Mouse (Mus musculus): Measurements from ENCODE around the gene Elof1. TPM values are rescaled to one million over a fixed set of nuclear protein-coding genes. Genes with fewer than 3 reads are reported as not detected.

Gene Elof1
- polyA plus RNA-seq, 1 experiment from 2014 or later = 177 TPM

GRCm38 (mm10) chr9:22116086-22116485, 886 bp downstream of the Elof1 start:
- Histone ChIP-seq H3K4me2 (replicated peaks) (peak overlapping the region; percentile 84), H3K4me1 (peaks cover 21% of the 10 kb centered on the region), H3K27ac (peak overlapping the region; percentile 70; the same call in 1 of the 2 replicates), H3K9ac (peak overlapping the region; percentile 88), H3K9me3 (replicated peaks) (no peaks in the 10 kb centered on the region), H3K4me3 (peak overlapping the region; percentile 87), H3K36me3 (peaks cover 31% of the 10 kb centered on the region), H3K27me3 (no peaks in the 10 kb centered on the region)
- ATAC-seq (ENCODE audit: low FRiP score) = no peak
- 21% methylated on average over 15 of the region's 15 CpGs for WGBS

GRCm38 (mm10) chr9:22115635-22116034, 1.3 kb downstream of the Elof1 start:
- no peaks in the 10 kb centered on the region for H3K9me3 ChIP-seq (replicated peaks)
- no peaks in the 10 kb centered on the region for H3K27me3 ChIP-seq
- no peak overlapping the region for H3K27ac ChIP-seq
- H3K4me1 ChIP-seq = peaks cover 21% of the 10 kb centered on the region
- H3K4me3 ChIP-seq = peak overlapping the region; percentile 87
- ATAC-seq (ENCODE audit: low FRiP score) = no peak
- H3K9ac ChIP-seq = peak overlapping the region; percentile 88
- WGBS = 88% methylated on average over 4 of the region's 4 CpGs
- H3K4me2 ChIP-seq (replicated peaks) = peak overlapping the region; percentile 84
- H3K36me3 ChIP-seq = peaks cover 35% of the 10 kb centered on the region

DNA sequence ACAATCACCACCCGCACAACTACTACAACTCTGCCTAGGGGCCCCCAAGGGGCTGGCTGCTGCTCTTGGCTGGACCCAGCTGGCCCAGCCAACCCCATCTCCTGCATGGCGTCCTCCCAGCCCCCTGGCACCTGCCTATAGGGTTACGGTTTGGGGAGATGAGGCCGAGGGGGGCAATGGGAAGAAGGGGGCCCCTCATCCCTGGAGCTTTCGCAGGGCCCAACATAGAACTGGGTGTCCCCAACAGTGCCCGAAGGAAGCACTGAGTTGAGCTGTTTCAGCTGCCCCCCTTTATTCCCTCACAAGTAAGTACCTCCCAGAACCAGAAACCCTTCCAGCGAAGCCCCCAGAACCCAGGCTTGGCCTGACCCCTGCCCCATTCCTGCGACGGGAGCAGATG, 8.8 kb downstream of the Elof1 start:
- H3K4me2 ChIP-seq (replicated peaks) = no peak overlapping the region
- H3K4me1 ChIP-seq = no peaks in the 10 kb centered on the region
- H3K9me3 ChIP-seq (replicated peaks) = no peaks in the 10 kb centered on the region
- H3K36me3 ChIP-seq = peaks cover 39% of the 10 kb centered on the region
- no peak overlapping the region for H3K9ac ChIP-seq
- ATAC-seq (ENCODE audit: low FRiP score) = no peak; the same call in 1 of the 2 replicates
- H3K27ac ChIP-seq = no peak overlapping the region
- H3K27me3 ChIP-seq = no peaks in the 10 kb centered on the region
- 94% methylated on average over 9 of the region's 9 CpGs for WGBS
- no peak overlapping the region for H3K4me3 ChIP-seq

GRCm38 (mm10) chr9:22099922-22100321, 17.1 kb downstream of the Elof1 start:
- Histone ChIP-seq H3K4me2 (replicated peaks) (no peak overlapping the region), H3K27me3 (peaks cover 50% of the 10 kb centered on the region), H3K36me3 (no peaks in the 10 kb centered on the region), H3K27ac (no peak overlapping the region), H3K4me3 (no peak overlapping the region), H3K4me1 (peaks cover 6% of the 10 kb centered on the region), H3K9ac (no peak overlapping the region), H3K9me3 (replicated peaks) (no peaks in the 10 kb centered on the region)
- ATAC-seq (ENCODE audit: low FRiP score) = no peak
- 3% methylated on average over 17 of the region's 18 CpGs for WGBS

DNA sequence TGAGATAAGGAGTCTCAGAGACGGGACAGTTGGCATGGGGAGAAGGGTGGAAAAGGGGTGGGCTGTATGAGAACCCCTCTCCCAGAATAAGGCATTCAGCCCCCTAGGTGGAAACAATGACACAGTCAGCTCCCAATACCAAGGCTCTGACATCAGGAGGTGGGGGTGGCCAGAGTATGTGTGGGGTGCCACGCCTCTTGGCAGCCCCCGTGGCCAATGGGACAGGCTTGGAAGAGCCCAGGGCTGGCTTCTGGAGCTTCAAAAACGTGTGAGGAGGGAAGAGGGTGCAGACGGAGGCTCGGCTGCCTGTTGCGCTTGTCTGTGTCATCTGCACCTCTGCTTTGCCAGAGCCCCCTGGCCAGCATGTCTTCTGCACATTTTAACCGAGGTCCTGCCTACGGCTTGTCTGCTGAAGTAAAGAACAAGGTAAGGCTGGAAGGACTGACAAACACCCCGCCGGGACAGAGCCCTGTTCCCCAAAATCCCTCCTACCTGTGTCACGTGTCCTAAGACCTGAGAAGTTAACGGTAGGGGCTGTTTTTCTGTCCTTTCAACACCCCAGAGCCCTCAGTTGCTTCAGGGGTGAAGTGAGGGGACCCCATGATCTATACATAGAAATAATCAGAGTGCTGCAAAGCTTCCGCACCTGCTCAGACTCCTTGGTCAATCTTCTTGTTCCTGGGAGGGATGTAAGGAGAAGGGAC, 17.8 kb downstream of the Elof1 start, which contains the start of gene Cnn1:
Gene Cnn1, plus strand, starts transcription at position 224 of the 704 bp plus-strand sequence.
- H3K4me2 ChIP-seq (replicated peaks) = no peak within 1 kb of the TSS
- no peaks in the 10 kb centered on the region for H3K9me3 ChIP-seq (replicated peaks)
- H3K9ac ChIP-seq = no peak within 1 kb of the TSS
- WGBS = 9% methylated on average over 14 of the region's 14 CpGs
- H3K36me3 ChIP-seq = no peaks in the 10 kb centered on the region
- peaks cover 50% of the 10 kb centered on the region for H3K27me3 ChIP-seq
- peaks cover 6% of the 10 kb centered on the region for H3K4me1 ChIP-seq
- ATAC-seq (ENCODE audit: low FRiP score) = no peak
- H3K27ac ChIP-seq = no peak within 1 kb of the TSS
- H3K4me3 ChIP-seq = no peak within 1 kb of the TSS

DNA sequence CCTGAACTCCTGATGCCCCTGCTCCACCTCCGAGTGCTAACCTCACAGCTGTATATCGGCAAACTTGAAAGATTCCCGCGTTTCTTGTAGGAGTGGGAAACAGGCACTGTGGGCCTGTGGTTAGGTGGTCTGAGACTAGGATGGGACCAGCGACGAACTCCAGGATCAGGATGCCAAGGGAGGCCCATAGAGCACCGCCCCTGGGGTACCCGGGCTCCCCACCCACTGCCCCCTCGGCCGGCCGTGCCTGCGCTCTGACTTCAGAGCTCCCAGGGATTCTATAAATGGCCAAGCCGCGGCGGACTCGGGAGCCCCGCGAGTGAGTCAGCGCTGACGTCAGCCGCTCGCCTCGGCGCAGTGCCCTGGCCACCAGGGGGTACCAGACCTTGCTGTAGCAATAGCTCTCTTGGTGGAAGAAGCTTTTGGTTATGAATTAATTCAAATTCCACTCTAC, 21.1 kb downstream of the Elof1 start:
- Histone ChIP-seq H3K4me2 (replicated peaks) (peak overlapping the region; percentile 70), H3K9me3 (replicated peaks) (no peaks in the 10 kb centered on the region), H3K36me3 (no peaks in the 10 kb centered on the region), H3K4me3 (peak overlapping the region; percentile 29), H3K27me3 (peaks cover 45% of the 10 kb centered on the region), H3K4me1 (peaks cover 6% of the 10 kb centered on the region), H3K27ac (no peak overlapping the region), H3K9ac (peak overlapping the region; percentile 59)
- peak; percentile 66 for ATAC-seq (ENCODE audit: low FRiP score)
- WGBS = 3% methylated on average over 24 of the region's 24 CpGs

DNA sequence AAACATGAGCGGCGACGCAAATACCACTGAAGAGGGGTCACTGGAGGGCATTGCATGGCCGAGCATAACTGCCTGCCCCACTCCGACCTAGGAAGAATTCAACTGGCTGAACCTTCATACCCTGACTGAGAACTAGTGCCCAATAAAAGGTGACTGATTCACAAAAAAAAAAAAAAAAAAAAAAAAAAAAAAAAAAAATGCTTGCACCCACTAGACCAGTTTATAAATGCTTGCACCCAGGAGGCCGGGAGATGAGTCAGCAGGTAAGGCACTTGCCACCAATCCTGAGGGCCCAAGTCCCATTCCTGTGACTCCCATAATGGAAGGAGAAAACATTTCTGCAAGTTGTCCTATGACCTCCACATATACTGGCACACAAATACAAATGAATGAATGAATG, 24.2 kb downstream of the Elof1 start:
- no peak overlapping the region for H3K4me3 ChIP-seq
- no peak overlapping the region for H3K27ac ChIP-seq
- peaks cover 14% of the 10 kb centered on the region for H3K27me3 ChIP-seq
- H3K4me2 ChIP-seq (replicated peaks) = no peak overlapping the region
- ATAC-seq (ENCODE audit: low FRiP score) = no peak
- no peaks in the 10 kb centered on the region for H3K9me3 ChIP-seq (replicated peaks)
- 92% methylated on average over 6 of the region's 6 CpGs for WGBS
- no peaks in the 10 kb centered on the region for H3K36me3 ChIP-seq
- no peak overlapping the region for H3K9ac ChIP-seq
- H3K4me1 ChIP-seq = no peaks in the 10 kb centered on the region

DNA sequence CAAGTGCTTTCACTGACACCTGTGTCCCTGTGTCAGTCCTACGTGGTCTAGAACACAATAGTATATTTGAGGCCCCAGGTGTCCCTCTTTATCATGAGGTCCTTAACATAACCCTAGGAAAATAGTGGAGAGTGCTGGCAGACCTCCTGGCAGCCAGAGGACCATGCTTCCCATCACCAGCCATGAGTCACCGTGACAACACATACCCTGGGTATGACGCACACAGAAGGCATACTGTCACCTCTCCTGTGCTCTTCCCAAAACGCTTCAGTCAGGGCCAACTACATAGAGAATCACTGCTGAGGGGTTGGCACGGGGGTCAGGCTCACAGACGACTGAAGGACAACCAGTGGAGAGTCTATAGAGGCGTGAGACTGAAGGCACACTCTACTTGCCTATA, 27.0 kb downstream of the Elof1 start:
- Histone ChIP-seq H3K4me1 (peaks cover 7% of the 10 kb centered on the region), H3K9me3 (replicated peaks) (no peaks in the 10 kb centered on the region), H3K4me2 (replicated peaks) (no peak overlapping the region), H3K27me3 (peaks cover 4% of the 10 kb centered on the region; the same call in 1 of the 2 replicates), H3K9ac (no peak overlapping the region), H3K4me3 (no peak overlapping the region), H3K36me3 (no peaks in the 10 kb centered on the region), H3K27ac (no peak overlapping the region)
- 87% methylated on average over 7 of the region's 7 CpGs for WGBS
- no peak for ATAC-seq (ENCODE audit: low FRiP score)

DNA sequence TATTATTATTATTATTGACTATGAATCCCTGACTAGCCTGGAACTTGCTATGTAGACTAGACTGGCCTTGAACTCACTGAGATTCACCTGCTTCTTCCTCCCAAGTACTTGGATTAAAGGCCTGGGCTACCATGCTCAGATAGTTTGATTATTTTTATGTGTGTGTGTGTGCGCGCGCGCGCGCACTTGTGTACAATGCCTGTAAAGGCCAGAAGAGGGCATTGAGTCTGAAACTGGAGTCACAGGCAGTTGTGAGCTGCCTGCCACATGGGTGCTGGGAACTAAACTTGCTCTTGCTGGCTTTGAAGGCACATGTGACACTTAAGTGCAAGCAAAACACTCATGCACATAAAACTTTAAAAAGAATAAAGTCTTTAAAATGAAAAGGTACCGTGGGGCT, 27.7 kb downstream of the Elof1 start:
- H3K4me2 ChIP-seq (replicated peaks) = no peak overlapping the region
- WGBS = 99% methylated on average over 7 of the region's 7 CpGs
- no peak overlapping the region for H3K9ac ChIP-seq
- no peaks in the 10 kb centered on the region for H3K36me3 ChIP-seq
- H3K27me3 ChIP-seq = peaks cover 4% of the 10 kb centered on the region; the same call in 1 of the 2 replicates
- ATAC-seq (ENCODE audit: low FRiP score) = no peak
- H3K9me3 ChIP-seq (replicated peaks) = no peaks in the 10 kb centered on the region
- H3K27ac ChIP-seq = no peak overlapping the region
- H3K4me1 ChIP-seq = peaks cover 7% of the 10 kb centered on the region
- no peak overlapping the region for H3K4me3 ChIP-seq

- H3K4me2 ChIP-seq (replicated peaks) = no peak overlapping the region
- 78% methylated on average over 2 of the region's 2 CpGs for WGBS
- no peak overlapping the region for H3K4me3 ChIP-seq
- ATAC-seq (ENCODE audit: low FRiP score) = no peak
- peaks cover 4% of the 10 kb centered on the region; the same call in 1 of the 2 replicates for H3K36me3 ChIP-seq
- no peaks in the 10 kb centered on the region for H3K9me3 ChIP-seq (replicated peaks)
- no peak overlapping the region for H3K9ac ChIP-seq
- peaks cover 7% of the 10 kb centered on the region for H3K4me1 ChIP-seq
- no peak overlapping the region for H3K27ac ChIP-seq
- H3K27me3 ChIP-seq = no peaks in the 10 kb centered on the region
Observed at GRCm38 (mm10) chr9:22087034-22087618, 29.8 kb downstream of the Elof1 start.

- no peaks in the 10 kb centered on the region for H3K27me3 ChIP-seq
- no peak for ATAC-seq (ENCODE audit: low FRiP score)
- peak overlapping the region; percentile 80 for H3K9ac ChIP-seq
- H3K4me1 ChIP-seq = peaks cover 7% of the 10 kb centered on the region
- no peaks in the 10 kb centered on the region for H3K9me3 ChIP-seq (replicated peaks)
- WGBS = 84% methylated on average over 6 of the region's 6 CpGs
- H3K36me3 ChIP-seq = peaks cover 4% of the 10 kb centered on the region; the same call in 1 of the 2 replicates
- H3K4me3 ChIP-seq = peak overlapping the region; percentile 81
- H3K4me2 ChIP-seq (replicated peaks) = peak overlapping the region; percentile 61
- no peak overlapping the region for H3K27ac ChIP-seq
Observed at GRCm38 (mm10) chr9:22086012-22086411, 31.0 kb downstream of the Elof1 start.

- Histone ChIP-seq H3K27ac (peak within 1 kb of the TSS; percentile 79), H3K9ac (peak within 1 kb of the TSS; percentile 80), H3K27me3 (no peaks in the 10 kb centered on the region), H3K36me3 (peaks cover 9% of the 10 kb centered on the region), H3K4me2 (replicated peaks) (peak within 1 kb of the TSS; percentile 61), H3K4me3 (peak within 1 kb of the TSS; percentile 81), H3K9me3 (replicated peaks) (no peaks in the 10 kb centered on the region), H3K4me1 (peaks cover 7% of the 10 kb centered on the region)
- under 1% methylated on average over 48 of the region's 48 CpGs for WGBS
- peak; percentile 99 for ATAC-seq (ENCODE audit: low FRiP score)
Observed at GRCm38 (mm10) chr9:22085022-22085834, 31.7 kb downstream of the Elof1 start, which contains the start of gene Ecsit. TSS of gene Ecsit (minus strand) at chr9:22085438.
